Mouse (Mus musculus) small intestine, adult 2 months (tissue): ENCODE results near the gene Nkap. TPM values are rescaled to one million over a fixed set of nuclear protein-coding genes. Genes with fewer than 3 reads are reported as not detected.
A peak's percentile ranks its signal among the peaks of the same experiment; 100 is the strongest.
"Not testable (repeated sequence)": the region's sequence is repeated elsewhere in the genome, so short reads cannot be mapped to it uniquely, and the experiment has no call there.

ENCODE experiments used
- H3K27ac ChIP-seq: fragments of 200-500 bp; 2 replicates; pipeline ENCODE4 v1.5.1; 2012; ENCODE audit warnings: low read depth, low read length, control low read depth, inconsistent platforms; ENCODE audit not compliant: insufficient read depth
- H3K27me3 ChIP-seq: fragments of 200-500 bp; 2 replicates; pipeline ENCODE4 v1.6.1; 2012; ENCODE audit warnings: mild to moderate bottlenecking, moderate library complexity, low read length, inconsistent platforms; ENCODE audit not compliant: control insufficient read depth, insufficient read depth
- H3K36me3 ChIP-seq: fragments of 200-500 bp; 2 replicates; pipeline ENCODE4 v1.6.1; 2012; ENCODE audit warnings: mild to moderate bottlenecking, low read length, control low read depth, inconsistent platforms; ENCODE audit not compliant: control insufficient read depth, insufficient read depth
- H3K4me1 ChIP-seq: fragments of 200-500 bp; 2 replicates; pipeline ENCODE4 v1.6.1; 2012; ENCODE audit warnings: low read length, inconsistent platforms, mixed read lengths; ENCODE audit not compliant: control insufficient read depth, insufficient read depth, insufficient read length
- H3K4me3 ChIP-seq: fragments of 200-500 bp; 2 replicates; pipeline ENCODE4 v1.5.1; 2012; ENCODE audit warnings: low read depth, mild to moderate bottlenecking, control low read depth, inconsistent platforms, low read length, moderate library complexity
- CTCF ChIP-seq: fragments of 200-500 bp; IDR thresholded peaks from 2 replicates; pipeline ENCODE4 v1.5.1; 2012; ENCODE audit warnings: low read depth, mild to moderate bottlenecking, control low read depth, inconsistent platforms, low read length, moderate library complexity, mixed read lengths; ENCODE audit not compliant: insufficient replicate concordance, insufficient read length; ENCODE audit errors: extremely low read depth
- POLR2A ChIP-seq: fragments of 200-500 bp; IDR thresholded peaks from 2 replicates; pipeline ENCODE4 v1.6.1; 2012; ENCODE audit warnings: low read depth, mild to moderate bottlenecking, control low read depth, inconsistent platforms, low read length, moderate library complexity
- WGBS: fragments of 180-500 bp; shearing (Covaris S2); methylation state at CpG from one replicate; pipeline ENCODE4 v1.1.7; 2018; 5-methylcytosine and 5-hydroxymethylcytosine counted together
- polyA plus RNA-seq: library from polyadenylated mRNA; depleted of rRNA; stranded (reverse); fragments of >200 nt; gene quantifications from 2 replicates; pipeline ENCODE4 v1.2.3, GENCODE M21; 2012

Gene Nkap
- polyA plus RNA-seq, 1 experiment: 1.1 TPM

GRCm38 (mm10) chrX:37157839-37158238, 31.2 kb downstream of the Nkap start:
- H3K27ac ChIP-seq: no peak overlapping the region
- whole genome bisulfite sequencing: 62% methylated on average over 4 of the region's 4 CpGs
- no peak for TF ChIP-seq POLR2A
- TF ChIP-seq CTCF: no peak
- no peaks in the 10 kb centered on the region for H3K27me3 ChIP-seq
- H3K4me1 ChIP-seq: 0 out of 2 replicates have a peak, but pooled peaks cover 3% of the 10 kb centered on the region
- no peak overlapping the region for H3K4me3 ChIP-seq
- H3K36me3 ChIP-seq: peaks cover 6% of the 10 kb centered on the region; the same call in 1 of the 2 replicates

GRCm38 (mm10) chrX:37161169-37161568, 34.6 kb downstream of the Nkap start:
- H3K36me3 ChIP-seq: no peaks in the 10 kb centered on the region; the same call in 1 of the 2 replicates
- 0 out of 2 replicates have a peak, but pooled peaks cover 3% of the 10 kb centered on the region for H3K4me1 ChIP-seq
- H3K4me3 ChIP-seq: peak overlapping the region; percentile 38; the same call in 1 of the 2 replicates
- H3K27me3 ChIP-seq: no peaks in the 10 kb centered on the region
- TF ChIP-seq POLR2A (no peak), CTCF (no peak)
- WGBS: 35% methylated on average over 10 of the region's 10 CpGs
- H3K27ac ChIP-seq: no peak overlapping the region

GRCm38 (mm10) chrX:37163115-37163514, 36.5 kb downstream of the Nkap start:
- Histone ChIP-seq H3K4me1 (0 out of 2 replicates have a peak, but pooled peaks cover 3% of the 10 kb centered on the region), H3K27me3 (no peaks in the 10 kb centered on the region), H3K27ac (no peak overlapping the region), H3K36me3 (no peaks in the 10 kb centered on the region), H3K4me3 (peak overlapping the region; percentile 40)
- TF ChIP-seq POLR2A (no peak), CTCF (no peak)
- WGBS: 84% methylated on average over 18 of the region's 18 CpGs

- Histone ChIP-seq H3K4me1 (no peaks in the 10 kb centered on the region), H3K27ac (no peak overlapping the region), H3K27me3 (no peaks in the 10 kb centered on the region), H3K36me3 (no peaks in the 10 kb centered on the region), H3K4me3 (no peak overlapping the region)
- WGBS: 24% methylated on average over 3 of the region's 3 CpGs
- TF ChIP-seq CTCF (no peak), POLR2A (no peak)
Observed at GRCm38 (mm10) chrX:37167085-37167484, 40.5 kb downstream of the Nkap start.

- TF ChIP-seq CTCF: no peak
- no peak for TF ChIP-seq POLR2A
Observed at GRCm38 (mm10) chrX:37168742-37169141, 42.1 kb downstream of the Nkap start, which contains the start of gene Akap14. Gene Akap14, minus strand, starts transcription at chrX:37168842.

GRCm38 (mm10) chrX:37184401-37184800, 57.8 kb downstream of the Nkap start:
- H3K4me3 ChIP-seq, H3K4me1 ChIP-seq, H3K27me3 ChIP-seq, H3K36me3 ChIP-seq, H3K27ac ChIP-seq: not testable (repeated sequence)
- 45% methylated on average over 7 of the region's 8 CpGs for WGBS

More at GRCm38 (mm10) chrX:37168742-37169141, 42.1 kb downstream of the Nkap start, which contains the start of gene Akap14:
- 54% methylated on average over 5 of the region's 5 CpGs for WGBS
- Histone ChIP-seq H3K36me3 (no peaks in the 10 kb centered on the region), H3K27me3 (no peaks in the 10 kb centered on the region), H3K27ac (no peak within 1 kb of the TSS), H3K4me1 (no peaks in the 10 kb centered on the region), H3K4me3 (no peak within 1 kb of the TSS)

- Histone ChIP-seq H3K27me3 (no peaks in the 10 kb centered on the region), H3K27ac (no peak overlapping the region), H3K4me3 (peak overlapping the region; percentile 99), H3K36me3 (0 out of 2 replicates have a peak, but pooled peaks cover 2% of the 10 kb centered on the region), H3K4me1 (no peaks in the 10 kb centered on the region)
- TF ChIP-seq CTCF: no peak
- no peak for TF ChIP-seq POLR2A
- WGBS: 12% methylated on average over 20 of the region's 20 CpGs
Observed at GRCm38 (mm10) chrX:37190755-37191104, 64.1 kb downstream of the Nkap start.

- 0 out of 2 replicates have a peak, but pooled peaks cover 2% of the 10 kb centered on the region for H3K36me3 ChIP-seq
- TF ChIP-seq POLR2A (no peak), CTCF (no peak)
- peak within 1 kb of the TSS; percentile 99 for H3K4me3 ChIP-seq
- 0 out of 2 replicates have a peak within 1 kb of the TSS, but pooled peaks have one; percentile 5 for H3K27ac ChIP-seq
- no peaks in the 10 kb centered on the region for H3K4me1 ChIP-seq
- 19% methylated on average over 63 of the region's 63 CpGs for WGBS
- no peaks in the 10 kb centered on the region for H3K27me3 ChIP-seq
Observed at GRCm38 (mm10) chrX:37191105-37191743, 64.6 kb downstream of the Nkap start, which contains the start of the genes Ndufa1 and Rnf113a1. Gene Ndufa1, minus strand, starts transcription at chrX:37191163. Gene Rnf113a1, plus strand, starts transcription at chrX:37191245.
